Mouse (Mus musculus): Measurements from ENCODE around the gene Tmod4.

GRCm38 (mm10) chr3:95107898-95108297, 16.4 kb upstream of the Tmod4 start:
- TF ChIP-seq POLR2A (IDR thresholded peaks at IDR 0.05; ENCODE audit: control insufficient read depth, extremely low read depth, insufficient read depth, low read length, poor library complexity) (no peak), CTCF (IDR thresholded peaks at IDR 0.05; ENCODE audit: borderline replicate concordance, control insufficient read depth, extremely low read depth, insufficient read depth, low read length, poor library complexity) (no peak)
